Mouse (Mus musculus): Measurements from ENCODE around the gene Hes7.
A peak's percentile ranks its signal among the peaks of the same experiment; 100 is the strongest.

Hes7 gene

DNA sequence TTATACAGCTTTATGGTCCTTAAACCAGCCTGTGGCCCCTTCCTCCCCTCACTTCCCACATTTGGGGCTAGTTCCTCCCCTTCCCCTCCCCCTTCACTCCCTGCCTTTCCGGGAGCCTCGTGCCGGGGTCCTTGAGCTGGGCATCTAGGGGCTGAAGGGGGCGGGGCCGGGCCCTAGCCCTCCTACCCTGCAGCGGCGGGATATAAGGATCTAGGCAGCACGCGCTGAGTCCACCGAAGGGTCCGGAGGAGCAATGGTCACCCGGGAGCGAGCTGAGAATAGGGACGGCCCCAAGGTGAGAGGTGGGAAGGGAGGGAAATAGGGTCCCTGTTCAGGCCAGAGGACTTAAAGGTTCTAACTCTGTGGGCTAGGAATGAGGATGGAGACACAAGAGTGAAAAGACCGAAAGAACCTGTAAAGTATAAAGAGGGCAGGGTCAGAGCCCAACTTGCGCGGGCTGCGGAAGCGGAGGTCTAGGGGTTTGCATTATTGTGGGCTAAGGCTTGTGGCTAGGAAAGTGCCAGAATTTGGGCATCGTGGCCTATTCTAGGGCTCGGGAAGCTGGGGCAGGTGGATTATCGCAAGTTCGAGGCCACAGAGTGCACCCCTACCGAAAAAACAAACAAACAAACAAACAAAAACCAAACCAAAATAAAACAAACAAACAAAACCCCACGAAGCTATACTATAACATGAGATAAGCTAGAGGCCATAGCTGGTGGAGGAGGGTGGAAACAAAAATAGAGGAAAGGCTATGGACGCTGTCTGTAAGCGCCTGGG lies at the start of gene Hes7:
TSS of gene Hes7 (plus strand) at position 184 of the 780 bp plus-strand sequence.
- DNase-seq, result no peak

DNA sequence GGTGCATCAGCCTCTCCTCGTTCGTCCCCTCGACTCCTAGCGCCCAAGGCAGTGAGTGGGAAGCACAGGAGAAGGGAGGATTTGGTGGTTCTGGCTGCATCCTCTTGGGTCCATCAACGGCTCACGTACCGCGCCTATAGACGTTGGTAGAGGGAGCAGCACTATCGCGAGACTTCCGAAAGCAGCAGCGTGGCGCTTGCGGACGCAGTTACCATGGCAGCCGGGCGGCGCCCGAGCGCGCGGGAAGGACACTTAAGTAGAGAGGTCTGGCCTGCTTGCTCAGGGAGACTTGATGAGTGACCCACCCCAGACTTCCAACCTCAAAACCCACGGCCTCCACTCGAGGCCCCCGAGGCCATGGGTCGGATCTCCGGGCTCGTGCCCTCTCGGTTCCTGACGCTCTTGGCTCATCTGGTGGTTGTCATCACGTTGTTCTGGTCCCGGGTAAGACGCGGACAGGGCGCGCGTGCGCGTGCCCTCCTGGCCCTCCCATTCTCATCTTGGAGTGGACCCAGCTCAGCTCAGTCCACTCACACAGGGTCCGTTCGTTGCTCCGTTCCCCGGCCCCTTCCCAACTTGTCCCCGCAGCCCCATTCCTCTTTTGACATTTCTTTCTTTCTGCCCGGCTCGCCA lies 49.5 kb upstream of the Hes7 start, which contains the start of gene Tmem107:
TSS of gene Tmem107 (plus strand) at position 217 of the 633 bp plus-strand sequence.
- DNase-seq, result peak; percentile 94

DNA sequence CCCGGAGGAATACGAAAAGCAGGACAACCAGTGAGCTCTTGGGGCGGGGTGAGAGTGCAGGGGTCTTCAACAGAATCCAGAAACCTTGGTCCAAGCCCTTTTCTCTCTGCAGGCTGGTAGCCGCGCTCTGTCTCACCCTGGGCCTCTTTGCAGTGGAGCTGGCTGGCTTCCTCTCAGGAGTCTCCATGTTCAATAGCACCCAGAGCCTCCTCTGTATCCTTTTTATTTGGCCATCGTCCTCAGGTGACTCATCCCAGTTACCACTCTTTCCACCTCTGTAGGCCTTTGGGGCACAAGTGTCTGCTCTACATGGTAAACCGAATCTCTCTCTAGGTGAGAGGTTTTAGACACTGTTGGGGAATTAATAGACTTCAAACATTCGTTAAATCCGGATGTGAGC lies 48.9 kb upstream of the Hes7 start:
- no peak for DNase-seq

DNA sequence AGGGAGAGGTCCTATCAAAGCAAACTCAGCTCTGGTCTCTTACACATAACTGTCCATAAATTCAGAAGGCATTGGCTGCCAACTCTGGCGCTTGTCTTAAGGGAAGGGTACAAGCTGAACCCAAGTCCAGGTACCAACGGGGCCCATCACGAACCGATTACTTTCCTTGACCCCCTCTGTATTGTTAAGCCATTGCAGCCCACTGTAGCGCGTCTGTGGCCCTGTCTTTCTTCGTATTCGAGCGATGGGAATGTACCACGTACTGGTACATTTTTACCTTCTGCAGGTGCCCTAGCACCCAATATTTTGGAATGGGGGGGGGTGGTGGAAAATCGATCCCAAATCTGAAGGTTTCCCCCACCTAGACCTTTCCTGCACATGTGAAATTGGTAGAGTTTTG lies 48.0 kb upstream of the Hes7 start:
- DNase-seq, result no peak

DNA sequence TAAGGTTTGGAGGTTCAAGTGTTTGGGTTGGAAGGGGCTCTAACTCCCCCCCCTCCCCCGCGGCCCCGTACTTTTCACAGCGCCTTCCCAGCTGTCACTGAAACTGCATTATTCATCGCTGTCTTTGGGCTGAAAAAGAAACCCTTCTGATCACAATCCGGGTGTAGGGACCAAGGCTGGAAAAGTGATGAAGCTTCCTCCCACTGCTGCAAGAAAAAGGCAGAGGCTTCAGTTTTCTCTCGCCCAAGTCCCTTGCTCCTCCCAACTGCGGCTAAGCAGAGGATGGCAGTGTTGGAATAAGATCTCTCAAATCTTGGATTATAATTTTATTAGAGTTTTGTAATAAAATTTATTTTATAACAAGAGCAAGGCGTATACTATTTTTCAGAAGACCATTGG lies 47.5 kb upstream of the Hes7 start:
- DNase-seq, result no peak

DNA sequence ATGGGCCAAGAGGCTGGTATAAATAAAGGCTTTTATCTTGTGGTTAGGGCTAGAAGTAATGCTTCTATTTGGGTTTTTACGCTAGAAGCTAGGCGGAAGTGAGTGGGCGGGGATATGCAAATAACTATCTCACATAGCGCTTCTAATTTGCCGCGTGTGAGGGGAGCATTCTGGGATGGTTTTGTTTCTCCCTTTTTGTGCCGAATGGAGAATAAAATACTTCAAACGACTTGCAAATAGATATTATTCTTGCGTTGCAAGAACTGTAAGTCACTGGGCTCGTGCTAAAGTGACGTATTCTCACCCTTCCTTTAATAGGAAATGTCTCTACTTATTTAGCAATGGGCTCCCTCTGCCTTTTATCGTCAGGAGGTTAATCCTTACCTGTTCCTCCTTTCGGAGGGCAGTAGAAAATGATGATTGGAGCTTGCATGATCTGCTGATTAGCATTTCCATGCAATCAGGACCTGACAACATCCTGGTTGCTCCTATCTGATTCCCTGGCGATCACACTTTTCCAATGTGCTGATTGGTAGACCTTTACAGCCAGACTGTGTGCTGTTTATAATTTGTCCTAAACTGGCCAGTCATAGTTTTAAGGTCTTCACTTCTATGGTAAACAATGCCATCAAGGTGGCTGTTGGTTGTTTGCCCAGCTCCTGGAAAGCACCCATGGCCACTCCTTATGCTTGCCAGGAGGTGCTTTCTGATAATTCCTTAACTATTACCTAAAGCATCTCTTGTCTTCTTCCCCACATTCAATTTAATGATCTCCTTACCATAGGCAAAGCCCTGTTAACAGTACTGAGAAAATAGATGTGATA lies 46.9 kb upstream of the Hes7 start:
- peak; percentile 75 for DNase-seq

DNA sequence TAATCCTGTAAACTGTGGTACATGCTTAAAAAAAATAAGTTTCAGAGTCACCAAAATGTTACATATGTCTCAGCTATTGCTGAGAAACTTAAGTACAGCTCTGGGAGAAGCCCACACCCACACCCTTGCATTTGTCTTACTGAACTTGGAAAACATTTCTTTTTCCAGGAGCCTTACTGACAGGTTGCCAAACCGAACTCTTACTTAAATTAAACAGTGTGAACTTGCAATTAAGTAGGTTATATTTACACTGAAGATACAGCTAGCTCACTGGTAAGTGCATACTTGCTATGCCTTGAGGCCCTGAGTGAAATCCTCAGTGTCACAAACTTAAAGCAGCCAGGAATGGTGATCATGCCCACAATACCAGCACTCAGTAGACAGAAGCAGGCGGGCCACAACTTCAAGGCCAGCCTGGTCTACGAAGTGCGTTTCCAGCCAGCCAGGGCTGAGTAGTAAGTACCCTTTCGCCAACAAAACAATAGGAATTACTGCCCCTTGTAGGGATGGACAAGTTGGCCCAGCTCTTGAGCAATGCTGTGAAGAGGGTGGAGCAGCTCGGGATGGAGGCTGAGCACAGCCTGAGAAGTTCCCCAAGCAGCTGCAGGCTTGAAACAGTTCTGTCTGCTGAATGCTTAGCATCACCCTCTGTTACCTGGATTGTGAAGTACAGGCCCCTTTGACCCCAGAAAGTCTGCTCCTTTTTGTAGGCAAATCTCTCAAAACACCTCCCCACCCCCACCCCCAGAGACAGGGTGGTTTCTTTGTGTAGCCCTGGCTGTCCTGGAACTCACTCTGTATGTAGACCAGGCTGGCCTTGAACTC lies 46.0 kb upstream of the Hes7 start:
- no peak for DNase-seq

DNA sequence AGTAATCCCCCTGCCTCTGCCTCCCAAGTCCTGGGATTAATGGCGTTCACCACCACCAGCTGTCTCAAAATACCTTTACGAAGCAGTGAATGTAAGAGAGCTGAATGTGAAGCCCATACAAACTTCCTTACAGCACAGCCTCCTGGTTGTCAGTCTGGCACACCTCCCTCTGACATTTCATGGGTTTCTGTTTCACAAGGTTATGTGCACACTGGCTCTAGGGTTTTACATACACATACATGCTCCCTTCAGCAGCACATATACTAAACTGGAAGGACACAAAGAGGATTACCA lies 45.5 kb upstream of the Hes7 start:
- DNase-seq, result no peak

DNA sequence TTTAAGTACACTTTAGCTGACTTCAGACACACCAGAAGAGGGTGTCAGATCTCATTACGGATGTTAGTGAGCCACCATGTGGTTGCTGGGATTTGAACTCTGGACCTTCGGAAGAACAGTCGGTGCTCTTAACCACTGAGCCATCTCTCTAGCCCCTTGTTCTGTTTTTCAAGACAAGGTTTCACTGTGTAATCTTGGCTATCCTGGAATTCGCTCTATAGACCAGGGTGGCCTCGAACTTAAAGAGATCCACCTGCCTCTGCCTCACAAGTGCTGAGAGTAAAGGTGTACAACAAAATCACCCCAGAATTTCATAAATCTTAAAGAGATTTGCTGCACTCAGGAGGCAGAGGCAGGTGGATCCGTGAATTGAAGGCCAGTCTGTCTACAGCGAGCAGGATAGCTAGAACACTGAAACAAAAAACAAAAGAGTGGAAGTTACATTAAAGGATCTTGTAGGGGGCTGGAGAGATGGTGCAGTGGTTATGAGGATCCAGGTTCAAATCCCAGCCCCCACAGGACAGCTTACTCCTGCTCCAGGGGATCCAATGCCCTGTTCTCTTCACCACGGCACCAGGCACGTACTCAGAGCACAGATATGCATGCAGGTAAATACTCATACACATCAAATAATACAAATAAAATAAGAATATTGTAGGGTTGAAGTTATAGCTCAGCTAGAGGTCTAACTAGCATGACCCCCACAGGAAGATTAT lies 44.3 kb upstream of the Hes7 start:
- no peak for DNase-seq

DNA sequence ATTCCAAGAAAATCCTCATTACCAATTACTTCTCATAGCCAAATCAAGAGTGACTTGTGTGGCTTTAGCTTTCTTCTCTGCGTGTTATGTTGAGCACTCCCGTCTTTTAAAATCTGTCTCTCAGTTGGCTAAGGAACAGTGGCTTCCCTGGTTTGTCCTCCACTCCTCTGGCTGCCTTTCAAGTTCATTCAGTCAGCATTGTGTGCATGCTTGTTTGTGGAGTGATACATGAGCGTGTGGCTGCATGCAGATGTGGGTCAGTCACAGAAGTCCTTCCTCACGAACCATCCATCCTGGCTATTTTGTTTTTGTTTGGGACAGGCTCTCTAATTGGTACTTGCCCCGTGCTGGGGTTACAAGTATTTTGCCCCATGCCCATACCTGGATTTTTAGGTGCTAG lies 43.6 kb upstream of the Hes7 start:
- no peak for DNase-seq

DNA sequence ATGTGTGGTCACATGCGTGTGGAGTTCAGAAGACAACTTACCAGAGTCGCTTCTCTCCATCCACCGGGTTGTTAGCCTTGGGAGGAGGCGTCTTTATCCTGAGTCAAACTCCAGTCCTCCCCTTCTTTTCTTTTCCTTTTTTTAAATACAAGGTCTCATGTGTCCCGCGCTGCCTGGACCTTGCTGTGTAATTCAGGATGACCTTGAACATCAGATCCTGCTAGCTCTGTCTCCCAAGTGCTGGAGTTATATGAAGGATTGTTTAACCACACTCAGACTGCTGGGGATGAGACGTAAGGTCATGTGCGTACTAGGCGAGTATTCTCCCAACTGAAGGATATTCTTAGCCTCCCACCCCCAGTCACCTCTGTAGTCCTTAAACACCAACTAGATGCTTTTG lies 42.9 kb upstream of the Hes7 start:
- no peak for DNase-seq

DNA sequence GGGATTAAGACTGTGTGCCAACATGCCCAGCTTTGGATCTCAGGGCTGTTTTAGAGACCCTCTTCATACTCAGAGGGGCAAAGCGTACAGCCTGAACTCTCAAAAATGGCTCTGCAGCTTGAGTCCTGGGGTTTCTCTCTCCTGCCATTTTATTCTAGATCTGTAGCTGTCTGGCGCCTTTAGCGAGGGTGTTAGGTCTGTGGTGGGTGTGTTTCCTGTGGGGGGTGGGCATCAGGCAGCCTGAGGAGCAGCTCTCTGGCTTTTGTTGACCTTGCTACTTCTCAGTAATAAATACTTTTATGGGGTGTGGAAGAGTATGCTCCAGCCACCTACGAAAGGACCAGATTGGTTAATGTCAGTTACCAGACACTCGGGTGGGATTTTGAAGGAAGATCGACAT lies 42.2 kb upstream of the Hes7 start:
- no peak for DNase-seq

DNA sequence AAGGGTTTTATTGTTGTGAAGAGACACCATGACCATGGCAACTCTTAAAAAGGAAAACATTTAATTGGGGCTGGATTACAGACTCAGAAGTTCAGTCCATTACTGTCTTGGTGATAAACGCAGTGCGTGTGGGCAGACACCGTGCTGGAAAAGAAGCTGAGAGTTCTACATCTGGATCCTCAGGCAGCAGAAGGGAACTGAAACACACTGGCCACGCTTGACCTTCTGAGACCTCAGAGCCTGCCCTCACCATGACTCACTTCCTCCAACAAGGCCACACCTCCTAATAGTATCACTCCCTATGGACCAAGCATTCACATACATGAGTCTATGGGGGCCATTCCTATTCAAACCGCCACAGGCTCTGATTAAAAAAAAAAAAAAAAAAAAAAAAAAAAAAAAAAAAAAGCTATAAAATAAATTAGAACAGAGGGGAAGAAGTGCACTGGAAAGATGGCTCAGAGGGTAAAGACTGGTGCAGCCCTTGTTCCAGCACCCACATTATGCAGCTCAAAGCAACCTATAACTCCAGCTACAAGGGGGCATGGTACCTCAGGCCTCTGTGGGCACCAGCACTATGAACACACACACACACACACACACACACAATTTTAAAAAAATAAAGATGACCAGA lies 41.3 kb upstream of the Hes7 start:
- DNase-seq, result no peak

DNA sequence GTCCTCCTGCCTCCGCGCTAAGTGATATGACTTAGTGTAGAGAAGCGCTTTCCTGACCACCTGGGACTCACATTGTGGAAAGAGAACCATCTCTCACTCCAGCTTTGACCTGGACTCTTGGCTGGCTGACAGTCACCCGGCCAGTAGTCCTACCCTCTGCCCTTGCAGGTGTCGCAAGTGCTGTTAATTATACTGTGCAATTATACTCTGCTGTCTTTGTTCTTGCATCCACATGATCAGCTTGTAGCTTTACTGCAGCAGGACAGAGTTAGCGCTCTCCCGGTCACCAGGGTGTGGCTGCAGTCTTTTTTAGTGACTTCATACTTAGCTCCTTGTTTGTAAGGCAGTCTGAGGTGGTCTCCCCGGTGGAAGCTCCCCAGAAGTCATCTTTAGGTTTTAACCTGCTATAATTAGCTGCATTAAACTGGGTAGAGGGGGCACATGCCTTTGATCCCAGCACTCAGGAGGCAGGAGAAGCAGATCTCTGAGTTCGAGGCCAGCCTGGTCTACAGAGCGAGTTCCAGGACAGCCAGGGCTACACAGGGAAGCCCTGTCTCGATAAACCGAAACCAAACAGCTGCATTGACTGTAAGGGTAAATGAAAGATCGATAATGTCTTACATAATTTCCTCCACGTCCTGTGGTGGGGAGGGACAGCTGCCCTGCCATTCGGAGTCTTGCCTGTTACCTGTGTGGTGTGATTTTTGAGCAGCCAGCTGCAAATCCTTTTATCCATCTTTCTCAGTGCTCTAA lies 39.9 kb upstream of the Hes7 start:
- no peak for DNase-seq

DNA sequence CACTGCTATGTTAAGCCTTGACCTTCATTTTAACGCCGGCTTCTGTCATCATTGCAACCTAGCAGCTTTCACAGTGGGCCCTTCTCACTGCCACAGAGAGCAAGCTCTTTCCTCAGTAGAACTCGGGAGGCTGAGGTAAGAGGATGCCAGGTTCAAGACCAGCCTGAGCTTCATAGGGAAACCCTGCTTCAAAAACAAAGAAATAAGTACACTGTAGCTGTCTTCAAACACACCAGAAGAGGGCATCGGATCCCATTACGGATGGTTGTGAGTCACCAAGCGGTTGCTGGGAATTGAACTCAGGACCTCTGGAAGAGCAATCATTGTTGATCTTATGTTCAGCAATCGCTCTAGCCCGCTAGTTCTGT lies 39.4 kb upstream of the Hes7 start:
- no peak for DNase-seq

DNA sequence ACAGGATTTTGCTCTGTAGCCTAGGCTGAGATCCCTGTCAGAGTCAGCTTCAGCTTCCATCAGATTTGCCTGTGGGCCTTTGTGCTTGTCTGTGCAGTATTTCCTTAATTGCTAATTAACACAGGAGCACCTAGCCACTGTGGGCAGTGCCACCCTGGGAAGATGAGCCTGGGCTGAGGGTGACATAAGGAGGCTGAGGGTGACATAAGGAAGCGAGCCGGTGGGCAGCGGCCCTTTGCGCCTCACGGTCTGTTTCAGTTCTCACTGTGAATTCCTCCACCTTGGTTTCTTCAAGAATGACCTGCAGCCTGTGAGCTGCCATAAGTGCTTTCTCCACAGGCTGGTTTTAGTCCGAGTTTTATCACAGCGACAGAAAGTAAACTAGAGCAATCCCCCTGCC lies 38.6 kb upstream of the Hes7 start:
- no peak for DNase-seq

DNA sequence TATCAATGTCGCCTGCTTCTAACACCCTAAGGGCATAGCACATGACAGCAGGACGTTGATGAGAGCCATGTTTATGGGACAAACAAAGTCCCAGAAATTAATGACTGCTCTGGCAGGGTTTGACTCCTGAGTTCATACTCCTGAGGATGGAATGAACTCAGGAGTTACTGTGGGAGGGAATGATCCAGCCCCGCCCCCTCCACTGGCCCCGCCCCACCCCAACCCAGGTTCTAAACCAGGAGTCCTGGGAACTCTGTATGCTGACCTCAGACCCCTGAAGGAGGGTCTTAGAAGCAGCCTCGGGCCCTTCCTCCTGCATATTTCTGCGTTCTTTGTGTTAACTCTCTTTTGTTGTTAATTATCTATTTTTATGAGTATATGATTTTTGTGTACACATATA lies 34.6 kb upstream of the Hes7 start:
- no peak for DNase-seq

DNA sequence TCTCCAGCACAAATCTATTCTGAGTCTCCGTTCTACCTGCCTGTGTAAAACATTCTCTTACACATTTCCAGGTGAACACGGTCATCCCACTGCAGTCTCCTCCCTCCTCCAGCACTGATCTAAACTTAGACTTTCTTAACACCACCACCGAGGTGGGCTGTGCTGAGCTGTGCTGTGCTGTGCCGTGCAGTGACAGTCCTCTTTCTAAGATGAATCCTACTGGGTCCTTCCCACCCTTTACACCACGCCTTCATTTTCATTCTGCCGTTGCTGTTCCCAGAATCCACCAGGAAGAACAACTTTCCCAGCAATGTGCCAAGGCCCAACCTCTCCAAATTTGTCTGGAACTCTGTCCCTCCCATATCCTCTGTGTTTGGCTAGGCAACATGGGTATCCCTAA lies 33.8 kb upstream of the Hes7 start:
- DNase-seq, result peak; percentile 64

DNA sequence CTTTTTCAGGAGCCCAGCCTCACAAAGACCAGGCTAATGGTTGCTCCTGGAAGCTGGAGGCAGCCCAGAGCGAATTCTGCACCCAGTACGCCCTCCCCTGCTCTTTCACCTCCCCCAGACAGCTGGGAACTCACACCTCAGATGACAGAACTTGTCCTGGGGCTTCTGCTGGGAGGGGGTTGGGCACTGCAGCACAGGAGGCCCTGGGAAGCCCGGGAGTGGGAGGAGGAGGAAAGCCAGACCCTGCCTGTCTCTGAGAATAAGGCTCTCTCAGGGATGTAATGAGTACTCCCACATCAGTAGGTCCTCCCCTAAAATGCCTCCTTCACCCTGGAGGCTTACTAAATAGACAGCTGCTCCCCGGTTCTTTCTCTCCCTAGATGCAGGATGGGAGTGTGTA lies 33.1 kb upstream of the Hes7 start:
- DNase-seq, result peak; percentile 38

DNA sequence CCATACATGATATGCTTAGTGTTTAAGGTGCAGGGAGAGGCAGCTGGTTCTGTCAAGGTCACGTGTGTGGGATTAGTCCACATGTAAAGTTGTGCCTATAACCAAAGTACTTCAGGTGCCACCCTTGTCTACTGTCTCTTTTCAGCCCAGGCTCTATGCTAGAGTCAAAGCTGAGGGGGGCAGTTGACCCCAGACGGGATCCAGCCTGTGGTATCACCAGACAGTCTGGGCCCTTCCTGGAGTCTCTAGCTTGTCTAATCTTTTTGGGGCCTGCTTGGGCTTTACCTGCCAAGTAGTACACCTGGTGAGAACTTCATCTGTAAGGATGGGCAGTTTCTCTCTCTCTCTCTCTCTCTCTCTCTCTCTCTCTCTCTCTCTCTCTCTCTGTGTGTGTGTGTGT lies 32.6 kb upstream of the Hes7 start:
- peak; percentile 5 for DNase-seq

Data from right cerebral cortex, postnatal 25 days (tissue).